Mouse (Mus musculus): ENCODE results near the gene Polr3gl.

DNA sequence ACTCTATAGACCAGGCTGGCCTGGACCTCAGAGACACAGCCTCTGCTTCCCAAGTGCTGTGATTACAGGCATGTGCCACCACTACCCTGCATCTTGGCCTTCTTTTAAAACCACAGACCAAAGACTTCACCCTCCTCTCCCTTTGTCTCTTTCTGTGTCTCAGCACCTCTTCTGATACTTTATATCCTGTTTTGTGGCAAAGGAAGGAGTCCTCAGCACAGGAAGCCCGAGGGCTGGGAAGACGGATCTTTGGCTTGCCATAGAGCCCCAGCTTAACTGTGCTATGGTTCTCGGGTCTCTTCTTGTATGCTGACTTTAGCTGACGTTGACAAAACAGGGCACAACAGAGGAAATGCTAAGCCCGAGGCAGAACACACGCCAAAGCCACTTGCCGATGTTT is 23.3 kb downstream of the Polr3gl start:
- no peak for TF ChIP-seq CTCF (IDR thresholded peaks at IDR 0.05; ENCODE audit: low read depth, low read length)
- no peak for TF ChIP-seq POLR2A (IDR thresholded peaks at IDR 0.05; ENCODE audit: extremely low read depth, insufficient read depth, low read length)

Measured in liver, adult 2 months (tissue).